Mouse (Mus musculus) sigmoid colon, adult 10 weeks (tissue): Measurements from ENCODE around the gene Gm379. TPM values are rescaled to one million over a fixed set of nuclear protein-coding genes. Genes with fewer than 3 reads are reported as not detected.

Source experiments
- polyA plus RNA-seq: library from polyadenylated mRNA; stranded (reverse); fragments of 350-450 nt; fragmentation: Illumina TruSeq; extraction: RNeasy Lipid Tissue Mini Kit (QIAGEN cat#74804); gene quantifications from one replicate; pipeline ENCODE4 v1.2.3, GENCODE M21; 2014; ENCODE audit warnings: low read depth, low replicate concordance

Gm379 gene
- polyA plus RNA-seq = 2.6 TPM

DNA sequence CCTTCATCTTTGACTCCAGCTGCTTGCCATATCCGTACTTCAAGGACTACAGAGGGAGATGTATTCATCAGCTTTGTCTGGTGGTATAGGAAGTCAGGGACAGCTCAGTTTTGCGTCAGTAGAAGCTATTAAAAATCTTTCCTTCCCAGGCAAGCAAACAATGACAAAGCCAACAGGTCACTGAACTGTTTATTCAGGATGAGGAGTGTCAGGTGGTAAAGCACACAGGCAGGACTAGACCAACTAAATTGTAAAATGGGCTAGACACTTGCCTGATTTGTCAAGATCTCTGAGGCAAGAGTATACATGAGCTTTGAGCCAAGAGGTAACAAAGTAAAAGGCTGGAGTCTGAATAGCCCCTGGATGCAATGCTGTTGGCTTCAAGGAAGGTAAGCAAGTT lies at the start of gene Gm379:
Gene Gm379, minus strand, starts transcription at position 7 of the 400 bp plus-strand sequence.

Other genes with a start within 250 kb of the Gm379 start
- gene Brwd3, start 169.5 kb upstream of the Gm379 start, polyA plus RNA-seq = 25.8 TPM